Mouse (Mus musculus): ENCODE measurements around the gene Stx6.

GRCm38 (mm10) chr1:155127429-155127934, 31.0 kb upstream of the Stx6 start:
- TF ChIP-seq PAX5 (IDR thresholded peaks at IDR 0.05; ENCODE audit: low read length) = no peak
- TF ChIP-seq MAFK (IDR thresholded peaks at IDR 0.05; ENCODE audit: insufficient replicate concordance, low read length) = no peak
- no peak for TF ChIP-seq ZNF384 (IDR thresholded peaks at IDR 0.05; ENCODE audit: low read depth, low read length)
- no peak for TF ChIP-seq POLR2A (IDR thresholded peaks at IDR 0.05; ENCODE audit: low read depth, low read length)
- TF ChIP-seq ZKSCAN1 (IDR thresholded peaks at IDR 0.05; ENCODE audit: borderline replicate concordance, low read depth, low read length) = no peak
- TF ChIP-seq MAX (IDR thresholded peaks at IDR 0.05; ENCODE audit: low read length) = no peak
